Mouse (Mus musculus): ENCODE results near the gene Zbtb16.

Gene Zbtb16

DNA sequence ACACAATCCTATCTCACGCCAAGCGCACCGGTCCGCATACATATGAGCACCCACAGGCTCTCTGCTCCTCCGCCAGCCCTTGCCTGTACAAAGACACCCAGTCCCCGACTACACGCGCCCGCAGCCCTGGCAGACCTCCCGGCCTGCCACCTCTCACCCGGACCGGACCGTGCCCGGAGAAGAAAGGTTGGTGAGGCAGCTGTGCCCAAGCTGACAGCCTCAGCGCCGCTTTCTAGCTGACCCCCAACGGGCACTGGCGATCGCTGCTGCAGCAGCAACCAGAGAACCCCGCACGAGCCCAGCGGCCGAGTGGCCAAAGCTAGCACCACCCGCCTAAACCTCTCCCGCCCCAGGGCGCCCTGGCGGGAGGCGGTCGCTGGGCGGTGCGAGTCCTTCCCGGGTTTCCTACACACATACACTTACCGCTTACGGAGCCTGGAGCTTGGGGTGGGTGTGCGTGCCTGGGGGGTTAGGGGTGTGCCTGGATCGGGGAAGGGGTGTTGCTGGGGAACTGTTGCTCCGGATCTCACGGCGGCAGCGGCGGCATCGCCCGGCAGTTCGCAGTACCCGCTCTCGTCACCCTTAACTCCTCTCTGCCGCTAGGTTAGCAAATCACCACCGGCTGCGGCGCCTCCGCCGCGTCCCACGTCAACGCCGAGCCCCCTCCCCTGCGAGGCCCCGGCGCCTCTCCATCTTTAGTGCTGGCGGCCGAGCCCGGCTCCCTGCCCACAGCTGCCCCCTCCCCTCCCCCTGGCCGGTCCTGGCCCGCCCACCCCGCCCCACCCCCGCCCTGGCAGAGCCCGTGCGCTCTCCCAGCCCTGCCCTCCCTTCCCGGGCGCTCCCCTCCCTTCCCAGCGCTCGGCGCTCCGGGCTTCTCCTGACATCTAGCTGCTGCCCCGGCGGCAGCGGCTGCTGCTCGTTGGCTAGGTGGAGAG lies at the start of gene Zbtb16:
TSS of gene Zbtb16 (minus strand) at position 592 of the 935 bp plus-strand sequence.
- DNase-seq (ENCODE audit: low read depth, low spot score) = peak; percentile 73

DNA sequence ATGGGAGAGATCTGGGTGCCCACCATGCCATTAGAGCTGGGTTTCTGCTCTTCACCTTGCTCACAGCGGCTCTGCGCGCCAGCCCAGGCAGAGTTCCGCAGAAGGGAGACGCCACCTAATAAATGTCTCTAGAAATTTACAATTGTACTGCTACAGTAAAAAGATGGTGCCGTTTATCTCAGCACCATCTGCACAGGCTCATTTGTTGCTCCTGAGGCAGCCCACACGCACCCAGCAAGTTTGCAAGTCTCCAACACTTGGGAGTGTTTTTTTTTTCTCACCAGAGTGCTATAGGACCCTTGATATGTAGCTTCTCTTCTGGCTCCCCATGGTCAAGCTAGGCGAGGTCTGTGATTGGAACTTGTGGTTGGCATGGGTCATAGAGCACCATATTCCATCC lies 36.9 kb upstream of the Zbtb16 start:
- DNase-seq (ENCODE audit: low read depth, low spot score) = no peak

DNA sequence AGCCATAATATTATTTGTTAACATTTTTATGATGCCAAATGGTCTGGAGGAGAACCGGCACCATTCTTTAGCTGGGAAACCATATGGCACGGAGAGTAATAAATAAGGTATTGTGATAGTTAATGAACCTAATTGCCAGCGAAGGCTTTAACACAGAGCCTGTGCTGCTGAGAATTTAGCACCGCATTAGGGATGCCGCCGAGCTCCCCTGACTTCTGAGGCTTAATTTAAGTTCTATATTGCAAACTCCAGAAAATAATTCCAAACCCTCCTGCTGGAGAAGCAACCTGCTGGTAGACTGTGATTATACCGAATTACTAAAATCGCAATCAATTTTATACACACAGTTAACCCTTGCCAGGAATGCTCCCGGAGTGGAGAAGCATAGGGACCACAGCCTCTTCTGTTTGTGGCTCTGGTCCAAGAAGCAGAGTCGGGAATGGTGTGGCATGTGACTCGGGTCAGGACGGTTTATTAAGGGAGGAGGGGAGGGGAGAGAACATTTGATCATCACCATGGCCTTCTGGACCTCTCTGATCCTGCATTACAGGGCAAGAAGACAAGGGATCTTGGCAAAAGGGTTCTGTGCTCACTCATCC lies 30.6 kb upstream of the Zbtb16 start:
- no peak for DNase-seq (ENCODE audit: low read depth, low spot score)

DNA sequence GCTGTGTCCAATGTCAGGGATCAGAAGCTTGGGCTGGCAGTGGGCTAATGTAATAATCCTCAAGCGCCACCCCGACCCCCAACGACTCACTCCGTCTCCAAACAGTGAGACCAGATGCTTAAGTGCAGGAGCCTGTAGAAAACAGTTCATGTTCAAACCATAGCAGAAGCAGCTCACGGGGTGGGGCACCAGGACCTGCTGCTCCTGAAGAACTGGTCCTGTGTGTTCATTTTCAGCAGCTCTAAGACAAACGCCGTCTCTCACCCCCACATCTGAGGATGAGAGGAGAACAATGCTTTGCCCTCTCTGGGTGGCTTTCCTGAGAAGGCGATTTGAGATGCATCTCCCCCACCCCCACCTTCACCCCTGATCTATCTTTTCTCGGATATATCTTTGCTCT lies 29.2 kb upstream of the Zbtb16 start:
- no peak for DNase-seq (ENCODE audit: low read depth, low spot score)

DNA sequence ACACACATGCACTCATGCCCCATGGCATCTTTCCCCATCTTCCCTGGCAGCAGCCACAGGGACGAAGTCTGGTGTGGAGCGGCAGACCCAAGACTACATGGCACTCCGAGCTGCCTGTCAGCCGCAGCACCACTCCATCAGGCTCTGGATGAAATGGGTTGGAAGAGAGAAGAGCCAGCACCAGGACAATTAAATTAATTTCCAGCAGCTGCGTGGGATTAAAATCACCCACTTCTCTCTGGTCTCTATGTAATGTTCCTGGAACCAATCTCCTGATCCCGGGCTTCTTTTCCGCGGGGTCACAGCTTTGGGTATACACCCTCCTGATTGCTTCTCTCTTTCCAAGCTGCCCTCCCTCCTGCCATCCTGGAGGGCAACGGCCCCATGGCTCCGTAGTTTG lies 25.5 kb upstream of the Zbtb16 start:
- no peak for DNase-seq (ENCODE audit: low read depth, low spot score)

DNA sequence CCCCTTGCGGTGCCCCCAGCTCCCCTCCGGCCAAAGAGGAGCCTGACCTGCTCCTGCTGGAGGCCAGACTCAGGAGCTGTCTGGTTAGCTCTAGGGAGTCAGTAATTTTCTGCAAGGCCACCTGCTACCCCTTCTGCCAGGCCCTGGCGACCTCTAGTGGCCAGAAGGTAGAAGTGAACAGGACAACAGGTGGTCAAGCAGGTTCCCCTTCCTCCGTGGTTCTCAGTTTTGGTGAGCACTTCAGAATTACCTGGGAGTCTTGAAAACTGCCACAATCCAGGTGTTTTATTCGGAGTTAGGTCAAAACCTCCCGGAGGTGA lies 24.5 kb upstream of the Zbtb16 start:
- peak; percentile 83 for DNase-seq (ENCODE audit: low read depth, low spot score)

DNA sequence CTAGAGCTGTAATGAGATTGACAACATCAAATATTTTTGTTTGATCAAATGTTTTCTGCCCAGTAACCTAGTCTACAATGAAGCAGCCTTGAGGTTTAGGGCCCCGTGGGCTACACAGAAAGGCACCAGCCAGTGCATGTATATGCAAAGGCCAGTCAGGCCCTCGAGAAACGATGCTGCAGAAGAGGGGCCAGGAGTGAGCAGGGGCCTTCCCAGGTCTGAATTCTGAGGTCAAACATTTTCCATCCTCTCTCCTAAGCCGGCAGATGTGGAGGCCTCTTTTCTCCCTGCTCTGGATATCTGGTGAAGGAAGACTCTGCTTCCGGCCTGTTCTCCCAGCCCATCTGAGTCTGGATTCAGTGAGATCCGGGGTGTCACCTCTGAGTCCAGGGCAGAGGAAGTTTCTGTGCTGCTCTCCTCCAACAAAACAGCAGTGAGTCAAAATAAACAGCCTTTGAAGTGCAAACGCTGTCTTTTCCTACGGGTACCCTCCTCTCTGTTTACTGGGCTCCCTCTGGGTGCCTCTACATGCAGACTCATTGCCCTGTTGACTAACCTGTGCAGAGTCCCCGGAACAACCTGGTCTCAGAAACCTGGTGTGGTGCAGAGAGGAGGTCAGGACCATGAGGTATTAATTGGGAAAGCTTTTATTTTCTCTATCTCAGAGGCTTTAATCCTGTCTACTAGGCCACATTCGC lies 24.0 kb upstream of the Zbtb16 start:
- no peak for DNase-seq (ENCODE audit: low read depth, low spot score)

DNA sequence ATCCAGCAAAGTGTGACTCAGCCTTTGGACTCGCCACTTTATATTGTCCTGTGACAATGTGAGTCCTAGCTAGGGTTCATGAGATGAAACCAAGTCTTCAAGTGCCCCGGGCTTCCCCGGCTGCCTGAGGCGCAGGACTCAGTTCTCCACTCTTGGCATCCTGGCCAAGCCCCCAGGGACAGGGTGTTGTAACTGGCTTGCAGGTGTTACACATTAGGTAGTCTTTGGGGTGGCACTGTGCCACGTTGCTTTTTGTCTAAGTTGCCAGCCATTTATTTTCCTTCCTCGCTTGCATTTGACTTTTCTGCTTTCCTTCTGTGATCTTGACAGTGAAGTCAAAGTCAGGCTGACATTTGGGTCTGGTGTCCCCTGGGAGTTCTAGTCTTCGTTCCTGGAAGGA lies 21.9 kb upstream of the Zbtb16 start:
- DNase-seq (ENCODE audit: low read depth, low spot score) = no peak

DNA sequence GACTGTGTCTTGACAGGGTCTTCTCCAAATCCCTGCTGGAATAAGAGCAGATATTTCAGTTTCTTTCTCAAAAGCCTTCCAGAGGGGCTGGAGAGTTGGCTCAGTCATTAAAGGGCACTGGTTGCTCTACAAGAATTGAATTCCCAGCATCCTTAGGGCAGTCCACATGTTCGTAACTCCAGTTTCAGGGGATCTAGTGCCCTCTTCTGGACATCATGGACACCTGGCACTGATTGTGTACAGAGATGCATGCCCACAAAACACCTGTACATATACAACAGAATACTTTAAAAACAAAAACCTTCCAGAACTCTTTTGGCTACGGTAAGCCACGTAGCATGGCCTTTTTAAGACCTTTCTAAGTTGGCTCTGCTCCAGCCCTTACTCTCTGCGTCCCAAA lies 20.2 kb upstream of the Zbtb16 start:
- DNase-seq (ENCODE audit: low read depth, low spot score) = peak; percentile 55

DNA sequence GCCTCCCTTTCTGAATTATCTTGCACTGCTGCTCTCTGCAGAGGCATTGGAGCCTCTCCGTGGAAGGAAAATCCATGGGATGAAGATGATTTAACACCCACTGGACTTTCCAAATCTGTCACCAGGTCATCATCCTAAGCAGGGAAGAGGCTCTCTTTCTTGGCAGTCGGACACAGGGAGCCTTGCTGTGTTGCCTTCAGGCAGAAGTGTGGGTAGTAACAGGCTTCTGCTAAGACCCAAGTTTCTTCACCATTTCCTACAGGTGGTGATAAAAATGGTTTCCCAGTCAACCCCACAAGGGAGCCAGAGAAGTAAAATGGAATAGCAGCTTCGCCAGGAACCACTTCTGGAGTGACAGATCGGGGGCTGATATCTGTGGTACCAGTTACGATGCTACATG lies 13.5 kb upstream of the Zbtb16 start:
- no peak for DNase-seq (ENCODE audit: low read depth, low spot score)

DNA sequence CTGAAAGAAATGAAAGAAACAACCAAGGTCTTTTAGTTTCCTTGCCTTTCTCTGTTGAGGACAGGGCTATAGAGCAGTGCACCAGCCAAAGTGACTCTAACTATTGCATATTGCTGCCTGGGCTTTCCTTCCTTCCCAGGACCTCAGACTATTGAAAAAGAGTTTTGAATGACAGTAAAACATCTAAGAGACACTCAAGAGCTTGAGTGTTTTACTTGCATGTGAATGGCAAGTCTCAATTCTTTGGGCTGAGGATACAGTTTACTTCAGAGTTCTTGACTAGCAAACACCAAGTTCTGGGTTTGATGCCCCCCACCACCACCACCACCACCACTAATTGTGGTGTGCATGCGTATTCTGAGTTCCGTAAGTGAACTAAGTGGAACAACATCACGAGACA lies 3.5 kb upstream of the Zbtb16 start:
- DNase-seq (ENCODE audit: low read depth, low spot score) = peak; percentile 38

DNA sequence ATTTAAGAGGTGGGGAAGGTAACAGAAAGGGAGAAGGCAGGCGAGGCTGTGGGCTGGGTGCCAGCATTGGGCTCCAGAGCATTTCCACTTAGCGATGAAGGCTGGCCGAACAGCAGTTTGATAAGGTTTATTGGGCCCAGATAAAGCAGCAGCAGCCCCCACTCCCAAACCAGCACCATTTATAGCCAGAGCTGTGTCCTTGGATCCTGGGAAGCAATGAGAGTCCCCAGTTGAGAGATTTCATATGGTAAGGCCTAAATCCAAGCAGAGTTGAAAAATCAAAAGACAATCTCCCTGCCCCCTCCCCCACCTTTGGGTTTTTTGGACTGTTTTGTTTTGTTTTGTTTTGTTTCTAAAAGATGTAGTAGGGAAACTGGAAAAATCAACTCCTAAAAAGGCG lies 2.3 kb upstream of the Zbtb16 start:
- DNase-seq (ENCODE audit: low read depth, low spot score) = no peak

DNA sequence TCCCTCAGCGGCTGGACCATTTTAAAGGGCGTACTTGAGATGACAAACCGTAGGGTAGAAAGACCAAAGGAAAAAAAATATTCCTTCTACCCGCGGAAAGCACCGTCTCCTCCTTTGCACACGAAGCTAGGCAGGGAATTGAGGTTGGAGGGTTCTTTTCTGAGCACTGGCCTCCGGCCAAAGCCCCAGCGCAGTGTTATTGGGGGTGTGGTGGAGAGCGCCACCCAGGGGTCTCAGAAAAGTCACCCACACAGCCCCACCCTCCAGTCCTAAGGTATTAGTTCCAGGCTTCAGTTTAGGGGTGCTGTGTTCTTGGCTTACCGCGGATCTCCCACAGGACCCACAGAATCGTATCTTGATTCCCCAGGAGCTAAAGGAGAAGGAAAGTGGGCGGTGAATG lies 1.2 kb upstream of the Zbtb16 start:
- DNase-seq (ENCODE audit: low read depth, low spot score) = no peak

DNA sequence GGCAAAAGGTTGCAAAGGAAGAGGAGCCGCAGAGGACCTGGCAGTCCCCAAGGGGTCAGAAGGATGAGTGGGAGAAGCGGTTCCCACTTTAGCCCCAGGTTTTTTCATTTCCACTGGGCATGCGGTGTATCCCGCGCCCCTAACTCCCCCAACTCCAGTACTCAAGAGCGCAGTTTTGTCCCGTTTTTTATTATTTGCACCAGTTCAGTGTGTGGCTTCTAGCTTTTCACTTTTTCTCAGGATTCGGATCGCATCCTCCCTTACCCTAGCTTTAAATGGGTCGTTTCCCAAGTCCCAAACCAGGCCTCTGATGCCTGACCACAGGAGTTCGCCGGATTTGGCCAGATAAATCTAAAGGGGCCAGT lies 526 bp upstream of the Zbtb16 start:
- no peak for DNase-seq (ENCODE audit: low read depth, low spot score)

DNA sequence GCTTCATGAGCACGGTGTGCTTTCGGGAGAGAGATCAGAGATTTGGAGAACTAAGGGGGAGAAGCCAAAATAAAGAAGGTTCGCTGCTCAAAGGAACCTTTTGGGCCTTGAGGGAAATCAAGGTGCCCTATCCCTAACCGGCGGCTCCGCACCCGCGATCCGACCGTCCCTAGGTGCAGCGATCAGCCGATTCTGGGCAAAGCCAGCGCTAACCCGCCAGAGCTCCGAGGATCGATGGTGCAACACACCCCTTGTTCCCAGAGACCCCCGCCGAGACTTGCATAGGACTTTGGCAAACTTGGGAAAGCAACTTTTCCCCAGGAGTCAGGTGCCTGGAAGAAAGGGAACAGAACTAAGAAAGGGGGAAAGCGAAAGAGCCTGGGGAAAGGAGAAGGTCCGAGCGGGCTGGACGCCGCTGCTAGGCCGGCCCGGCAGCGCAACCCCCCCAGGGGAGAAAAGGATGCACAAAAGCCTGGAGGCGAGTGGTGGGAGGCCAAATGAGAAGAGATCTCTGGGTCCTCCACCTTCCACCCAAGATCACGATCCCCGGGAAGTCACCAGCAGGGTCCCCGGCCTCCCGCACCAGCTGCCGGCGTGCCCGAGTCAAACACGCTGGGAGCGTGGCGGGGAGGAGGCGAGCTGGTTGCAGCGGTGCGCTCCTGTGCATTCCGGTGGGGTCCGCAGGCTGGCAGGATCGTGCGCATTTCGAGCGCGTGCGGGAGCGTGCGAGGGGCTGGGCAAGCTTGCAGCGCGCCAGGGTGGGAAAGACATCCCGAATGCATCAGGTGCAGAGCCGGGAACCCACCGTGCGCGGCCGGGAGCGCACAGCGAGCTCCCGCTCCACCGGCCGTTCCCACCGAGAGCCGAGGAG lies 1.2 kb downstream of the Zbtb16 start:
- DNase-seq (ENCODE audit: low read depth, low spot score) = peak; percentile 43

DNA sequence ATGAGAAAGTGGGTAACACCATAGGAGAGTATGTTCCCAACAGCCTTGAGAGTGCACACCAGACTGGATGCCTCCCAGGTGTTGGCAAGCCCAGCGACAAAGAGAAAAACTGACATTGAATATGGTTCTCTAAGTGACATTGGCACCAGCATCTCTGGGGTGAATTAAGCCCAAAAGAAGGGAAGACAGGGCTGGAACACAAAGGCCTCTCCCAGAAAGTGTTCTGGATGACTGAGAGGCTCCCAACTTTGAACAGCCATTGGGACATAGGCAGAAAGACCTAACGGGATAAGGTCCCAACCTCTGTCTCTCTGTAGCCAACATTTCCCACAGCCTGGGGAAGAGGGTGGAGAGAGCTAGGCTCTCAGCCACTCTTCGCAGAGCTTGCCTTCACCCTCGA lies 2.0 kb downstream of the Zbtb16 start:
- no peak for DNase-seq (ENCODE audit: low read depth, low spot score)

DNA sequence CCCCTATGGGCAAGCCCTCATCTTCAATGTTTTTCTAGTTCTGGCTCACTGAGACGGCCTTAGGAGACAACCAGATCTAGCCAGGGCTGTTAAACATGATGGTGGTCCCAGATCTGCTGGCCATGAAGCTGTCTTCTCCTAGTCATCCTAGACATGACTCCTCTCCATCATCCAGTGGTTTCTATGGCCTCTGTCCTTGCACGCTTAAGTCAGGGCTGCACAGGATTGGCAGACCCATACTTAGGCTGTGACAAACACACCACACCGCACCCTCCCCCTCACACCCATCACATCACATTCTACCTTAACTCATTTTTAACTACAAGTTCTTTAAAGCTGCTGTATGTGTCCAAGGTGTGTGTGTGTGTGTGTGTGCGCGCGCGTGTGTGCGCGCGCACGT lies 2.5 kb downstream of the Zbtb16 start:
- no peak for DNase-seq (ENCODE audit: low read depth, low spot score)

DNA sequence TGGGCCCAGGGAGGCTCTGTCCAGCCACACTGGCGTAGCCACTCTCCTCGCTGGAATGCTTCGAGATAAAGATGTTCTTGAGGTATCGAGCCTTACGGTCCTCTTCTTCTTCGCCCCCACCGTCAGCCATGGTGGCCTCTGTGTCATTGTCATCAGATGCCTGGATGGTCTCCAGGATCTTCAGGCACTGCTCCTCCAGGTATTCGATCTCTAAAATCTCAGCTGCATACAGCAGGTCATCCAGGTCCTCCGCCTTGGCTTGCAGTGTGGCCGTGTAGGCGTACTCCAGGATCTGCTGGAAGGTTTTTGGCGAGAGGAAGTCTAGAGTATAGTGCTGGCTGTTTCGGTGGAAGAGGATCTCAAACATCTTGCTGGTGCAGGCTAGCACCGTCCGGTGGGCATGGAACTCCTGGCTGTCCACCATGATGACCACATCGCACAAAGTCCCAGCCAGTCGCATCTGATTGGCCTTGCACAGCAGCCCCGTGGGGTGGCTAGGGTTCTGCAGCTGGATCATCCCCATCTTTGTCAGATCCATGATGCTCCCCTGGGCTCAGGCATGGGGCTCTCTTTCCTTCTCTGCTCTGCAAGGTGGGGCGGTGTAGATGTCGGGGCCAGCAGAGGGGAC lies 3.4 kb downstream of the Zbtb16 start:
- DNase-seq (ENCODE audit: low read depth, low spot score) = no peak

DNA sequence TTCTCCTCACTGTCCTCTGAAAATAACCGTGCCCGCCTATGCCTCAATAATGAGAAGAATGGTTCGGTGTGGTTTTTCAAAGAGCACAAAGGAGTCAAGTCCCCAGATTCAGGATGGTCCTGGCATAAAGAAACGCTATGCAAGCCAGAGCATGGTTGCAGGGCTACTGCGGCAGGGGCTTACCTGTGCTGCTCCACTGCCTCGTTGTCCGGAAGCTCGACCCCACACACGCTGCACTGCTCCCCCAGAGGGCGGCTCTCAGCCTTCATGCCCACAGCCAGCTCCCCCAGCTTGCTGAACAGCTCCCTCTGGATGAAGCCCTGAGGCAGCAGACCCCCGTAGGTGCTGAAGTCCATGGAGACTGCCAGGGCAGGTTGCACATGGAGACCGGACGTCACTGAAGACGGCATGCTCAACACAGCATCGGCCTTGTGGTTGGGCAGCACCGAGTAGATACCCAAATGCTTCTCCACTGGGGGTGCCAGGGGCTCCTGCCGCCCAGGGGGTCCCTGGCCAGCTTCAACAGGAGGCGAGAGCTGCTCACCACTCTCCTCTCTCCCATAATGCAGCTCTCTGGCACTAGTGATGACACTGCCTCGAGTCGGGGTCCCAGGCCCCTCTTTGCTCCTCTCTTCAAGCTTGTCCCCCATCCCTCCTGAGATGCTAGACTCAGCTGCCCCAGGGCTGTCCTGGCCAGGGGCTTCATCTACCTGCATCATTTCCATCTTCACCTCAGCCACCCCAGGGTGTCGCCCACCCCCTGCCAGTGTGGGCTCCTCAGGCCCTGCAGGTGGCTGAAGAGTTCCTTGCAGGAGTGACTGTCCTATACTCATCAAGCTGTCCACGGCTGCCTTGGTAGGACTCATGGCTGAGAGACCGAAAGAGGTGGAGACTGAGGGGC lies 4.2 kb downstream of the Zbtb16 start:
- no peak for DNase-seq (ENCODE audit: low read depth, low spot score)

DNA sequence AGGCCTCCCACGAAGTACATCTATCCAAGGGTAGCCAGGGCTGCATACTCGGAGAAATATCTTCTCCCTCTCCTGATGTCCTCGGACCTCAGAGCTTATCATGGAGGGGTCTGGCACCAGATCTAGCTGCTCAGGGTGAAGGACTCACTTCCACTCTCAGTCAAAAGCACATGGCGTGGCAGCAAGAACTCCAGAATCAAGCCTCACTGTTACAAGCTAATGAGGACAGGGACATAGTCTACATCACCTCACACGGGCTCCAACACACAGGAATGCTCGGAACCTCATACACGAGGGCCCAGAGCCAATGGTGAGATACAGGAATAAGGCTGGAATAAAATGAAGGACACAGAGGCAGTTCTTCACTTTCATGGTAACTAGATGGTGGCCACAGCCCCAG lies 7.2 kb downstream of the Zbtb16 start:
- DNase-seq (ENCODE audit: low read depth, low spot score) = no peak
